Mouse (Mus musculus) heart, embryonic 12.5 days (tissue): ENCODE data around the gene Lrrc29. TPM values are rescaled to one million over a fixed set of nuclear protein-coding genes. Genes with fewer than 3 reads are reported as not detected.

ENCODE experiments used
- ATAC-seq: fragments of 200-750 bp; cut with Nextera tagmentation; 2 replicates; pipeline ENCODE4 v1.8.0; 2017; ENCODE audit warnings: moderate TSS enrichment, moderate library complexity; ENCODE audit not compliant: insufficient number of reproducible peaks, low FRiP score
- H3K27ac ChIP-seq: fragments of 300-500 bp; sonication (generic); 2 replicates; pipeline ENCODE4 v1.5.1; 2016; ENCODE audit warnings: mild to moderate bottlenecking, moderate library complexity; ENCODE audit not compliant: poor library complexity, severe bottlenecking
- H3K27me3 ChIP-seq: fragments of 300-500 bp; sonication (generic); replicated peaks from 2 replicates; pipeline ENCODE4 v1.6.1; 2016; ENCODE audit warnings: mild to moderate bottlenecking, moderate library complexity
- H3K36me3 ChIP-seq: fragments of 300-500 bp; sonication (generic); 2 replicates; pipeline ENCODE4 v1.6.1; 2016; ENCODE audit warnings: mild to moderate bottlenecking, moderate library complexity
- H3K4me1 ChIP-seq: fragments of 300-500 bp; sonication (generic); replicated peaks from 2 replicates; pipeline ENCODE4 v1.6.1; 2016; ENCODE audit warnings: mild to moderate bottlenecking
- H3K4me2 ChIP-seq: fragments of 300-500 bp; sonication (generic); 2 replicates; pipeline ENCODE4 v1.6.1; 2016; ENCODE audit warnings: mild to moderate bottlenecking, moderate library complexity
- H3K4me3 ChIP-seq: fragments of 300-500 bp; sonication (generic); 2 replicates; pipeline ENCODE4 v1.5.1; 2016; ENCODE audit warnings: mild to moderate bottlenecking
- H3K9ac ChIP-seq: fragments of 300-500 bp; sonication (generic); 2 replicates; pipeline ENCODE4 v1.6.1; 2016; ENCODE audit warnings: mild to moderate bottlenecking, moderate library complexity
- H3K9me3 ChIP-seq: fragments of 300-500 bp; sonication (generic); replicated peaks from 2 replicates; pipeline ENCODE4 v1.6.1; 2016; ENCODE audit warnings: mild to moderate bottlenecking, moderate library complexity
- WGBS: fragments of 180-500 bp; shearing (Covaris S2); methylation state at CpG from one replicate; pipeline ENCODE4 v1.1.7; 2016; 5-methylcytosine and 5-hydroxymethylcytosine counted together
- polyA plus RNA-seq: library from polyadenylated mRNA; unstranded; fragments of >200 nt; fragmentation: Nextera tagmentation; extraction: Ambion mirVana; gene quantifications from 2 replicates; pipeline ENCODE4 v1.2.1, GENCODE M21; 2016

The Lrrc29 gene
- polyA plus RNA-seq, 1 experiment from 2014 or later: 1.3 TPM

DNA sequence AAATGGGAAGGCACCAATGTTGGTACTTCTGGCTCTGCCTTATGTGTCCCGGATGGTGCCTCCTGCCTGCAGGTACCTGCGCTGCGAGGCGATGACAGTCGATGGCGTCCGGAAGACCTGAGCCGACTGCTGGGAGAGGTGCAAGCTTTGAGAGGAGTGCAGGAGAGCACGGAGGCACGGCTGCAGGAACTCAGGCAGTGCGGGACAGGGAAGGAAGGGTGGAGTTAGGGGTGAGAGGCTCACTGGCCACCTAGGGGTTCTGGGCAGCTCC is 55.2 kb downstream of the Lrrc29 start:
- Histone ChIP-seq H3K4me1 (peaks cover 38% of the 10 kb centered on the region), H3K4me2 (peak overlapping the region; percentile 87; the same call in 1 of the 2 replicates), H3K27ac (no peak overlapping the region), H3K36me3 (no peaks in the 10 kb centered on the region), H3K9ac (no peak overlapping the region), H3K9me3 (peaks cover 5% of the 10 kb centered on the region; the same call in 1 of the 2 replicates), H3K27me3 (peaks cover 98% of the 10 kb centered on the region), H3K4me3 (0 out of 2 replicates have a peak overlapping the region, but pooled peaks have one; percentile 0)
- no peak for ATAC-seq
- WGBS: 4% methylated on average over 11 of the region's 11 CpGs

DNA sequence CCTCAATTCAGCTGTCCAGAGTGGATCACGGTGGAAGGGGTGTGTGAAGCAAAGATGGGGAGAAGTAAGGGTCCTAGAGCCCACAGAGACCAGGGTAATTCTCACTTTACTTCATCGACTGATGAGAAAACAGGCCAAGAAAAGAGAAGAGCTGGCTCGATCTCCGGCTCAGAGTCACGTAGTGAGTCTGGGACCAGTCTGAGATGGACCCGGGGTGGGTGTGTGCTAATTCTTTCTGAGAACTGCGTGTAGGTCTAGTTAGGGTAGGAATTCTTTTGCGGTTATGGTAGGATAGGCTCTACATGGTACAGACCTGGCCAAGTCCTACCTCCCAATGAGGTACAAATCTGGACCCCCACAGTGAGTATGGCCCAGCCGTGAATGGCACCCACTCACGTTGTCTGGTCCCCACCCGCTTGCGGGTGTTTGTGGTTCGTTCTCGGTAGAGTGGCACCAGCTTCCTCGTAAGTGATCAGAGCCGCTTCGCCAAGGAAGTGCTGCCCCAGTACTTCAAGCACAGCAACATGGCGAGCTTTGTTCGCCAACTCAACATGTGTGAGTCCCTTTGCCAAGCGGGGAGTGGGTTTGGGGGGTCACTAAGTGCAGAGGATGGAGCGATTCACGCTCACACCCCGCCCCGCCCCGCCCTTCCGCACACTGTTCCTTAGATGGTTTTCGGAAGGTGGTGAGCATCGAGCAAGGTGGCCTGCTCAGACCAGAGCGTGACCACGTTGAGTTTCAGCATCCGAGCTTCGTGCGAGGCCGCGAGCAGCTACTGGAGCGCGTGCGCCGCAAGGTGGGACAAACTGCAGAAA is 55.8 kb downstream of the Lrrc29 start:
- Histone ChIP-seq H3K9ac (peak overlapping the region; percentile 70), H3K36me3 (no peaks in the 10 kb centered on the region), H3K27me3 (peaks cover 97% of the 10 kb centered on the region), H3K4me3 (peak overlapping the region; percentile 53), H3K9me3 (peaks cover 5% of the 10 kb centered on the region; the same call in 1 of the 2 replicates), H3K4me1 (peaks cover 33% of the 10 kb centered on the region), H3K27ac (no peak overlapping the region), H3K4me2 (peak overlapping the region; percentile 87)
- 4% methylated on average over 39 of the region's 39 CpGs for WGBS
- ATAC-seq: no peak

DNA sequence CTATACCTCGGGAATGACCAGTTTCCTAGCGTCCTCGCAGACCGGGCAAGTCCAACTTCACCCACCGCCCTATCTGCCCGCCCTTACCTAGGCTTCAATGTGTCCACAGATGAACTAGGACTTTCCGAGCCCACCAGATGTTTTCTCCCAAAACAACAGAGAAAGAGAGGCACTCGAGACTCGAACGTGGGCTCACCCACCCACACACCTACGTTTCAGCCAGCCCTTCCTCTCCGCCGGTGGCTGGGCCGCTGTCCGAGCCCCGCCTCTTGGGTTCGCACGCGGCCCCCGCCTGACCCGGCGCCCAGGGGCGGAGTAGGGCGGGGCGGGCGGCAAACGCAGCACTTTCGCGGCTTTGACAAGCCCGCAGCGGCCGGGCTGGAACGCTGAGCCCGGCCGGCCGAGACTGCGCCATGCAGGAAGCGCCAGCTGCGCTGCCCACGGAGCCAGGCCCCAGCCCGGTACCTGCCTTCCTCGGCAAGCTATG is 56.6 kb downstream of the Lrrc29 start, which contains the start of gene Hsf4:
Gene Hsf4 (plus strand): TSS at position 341 of the 487 bp plus-strand sequence.
- H3K4me1 ChIP-seq: peaks cover 37% of the 10 kb centered on the region
- H3K36me3 ChIP-seq: no peaks in the 10 kb centered on the region
- H3K4me2 ChIP-seq: peak within 1 kb of the TSS; percentile 87
- peaks cover 89% of the 10 kb centered on the region for H3K27me3 ChIP-seq
- WGBS: under 1% methylated on average over 41 of the region's 42 CpGs
- ATAC-seq: no peak
- H3K27ac ChIP-seq: no peak within 1 kb of the TSS
- H3K9ac ChIP-seq: peak within 1 kb of the TSS; percentile 70
- H3K4me3 ChIP-seq: peak within 1 kb of the TSS; percentile 53
- peaks cover 5% of the 10 kb centered on the region; the same call in 1 of the 2 replicates for H3K9me3 ChIP-seq

DNA sequence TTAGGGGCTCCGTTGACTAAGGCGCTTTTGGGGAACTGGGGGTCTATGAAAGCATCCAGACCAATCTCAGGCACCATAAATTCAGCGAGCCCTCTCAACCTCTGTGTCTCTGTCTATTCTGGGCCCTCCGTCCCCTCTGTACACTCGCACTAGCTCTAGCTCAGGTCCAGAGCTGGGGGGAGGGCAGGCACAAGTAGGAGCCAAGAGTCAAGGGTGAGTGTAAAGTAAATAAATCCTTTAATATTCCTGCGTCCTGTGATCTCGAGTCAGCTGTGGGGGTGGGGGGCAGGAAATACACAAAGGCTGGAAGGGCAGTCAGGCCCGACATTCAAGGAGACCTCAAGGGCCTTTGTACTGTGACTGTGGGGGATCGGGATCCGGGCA is 57.0 kb downstream of the Lrrc29 start:
- Histone ChIP-seq H3K4me3 (peak overlapping the region; percentile 53), H3K36me3 (no peaks in the 10 kb centered on the region), H3K4me1 (peaks cover 37% of the 10 kb centered on the region), H3K9ac (peak overlapping the region; percentile 70), H3K4me2 (peak overlapping the region; percentile 87), H3K9me3 (peaks cover 5% of the 10 kb centered on the region; the same call in 1 of the 2 replicates), H3K27me3 (peaks cover 85% of the 10 kb centered on the region), H3K27ac (no peak overlapping the region)
- no peak for ATAC-seq
- WGBS: 3% methylated on average over 10 of the region's 10 CpGs

DNA sequence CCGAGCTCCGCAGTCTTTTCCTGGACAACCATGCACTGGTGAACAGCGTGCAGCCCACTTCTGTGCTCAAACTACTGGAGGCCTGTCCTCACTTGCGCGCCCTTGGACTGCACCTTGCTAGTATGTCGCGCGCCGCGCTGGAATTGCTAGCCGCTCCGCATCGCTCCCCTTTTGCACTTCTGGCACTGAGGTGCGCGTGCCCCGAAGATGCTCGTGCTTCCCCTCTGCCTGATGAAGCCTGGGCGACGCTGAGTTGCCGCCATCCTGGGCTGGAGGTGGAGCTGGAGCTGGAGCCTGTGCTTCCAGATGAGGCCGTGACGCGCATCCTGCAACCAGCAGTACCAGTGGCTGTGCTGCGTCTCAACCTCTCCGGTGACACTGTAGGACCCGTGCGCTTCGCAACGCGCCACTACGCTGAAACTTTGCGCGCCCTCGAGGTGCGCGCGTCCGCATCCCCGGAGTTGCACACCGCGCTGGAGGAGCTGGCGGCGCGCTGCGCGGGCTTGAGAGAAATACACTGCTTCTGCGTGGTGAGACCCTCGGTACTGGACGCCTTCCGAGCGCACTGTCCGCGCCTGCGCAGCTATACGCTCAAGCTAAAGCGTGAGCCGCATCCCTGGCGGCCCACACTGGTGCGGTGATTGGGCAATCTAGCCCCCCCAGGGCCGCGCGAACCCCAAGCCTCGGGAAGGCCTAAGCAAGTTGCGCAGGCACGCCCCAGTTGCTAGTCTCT is 57.6 kb downstream of the Lrrc29 start:
- peak overlapping the region; percentile 70 for H3K9ac ChIP-seq
- under 1% methylated on average over 65 of the region's 65 CpGs for WGBS
- H3K9me3 ChIP-seq: peaks cover 5% of the 10 kb centered on the region; the same call in 1 of the 2 replicates
- peak overlapping the region; percentile 53 for H3K4me3 ChIP-seq
- peak; percentile 45 for ATAC-seq
- H3K36me3 ChIP-seq: no peaks in the 10 kb centered on the region
- H3K27ac ChIP-seq: no peak overlapping the region
- H3K27me3 ChIP-seq: peaks cover 79% of the 10 kb centered on the region
- peaks cover 37% of the 10 kb centered on the region for H3K4me1 ChIP-seq
- peak overlapping the region; percentile 87 for H3K4me2 ChIP-seq

DNA sequence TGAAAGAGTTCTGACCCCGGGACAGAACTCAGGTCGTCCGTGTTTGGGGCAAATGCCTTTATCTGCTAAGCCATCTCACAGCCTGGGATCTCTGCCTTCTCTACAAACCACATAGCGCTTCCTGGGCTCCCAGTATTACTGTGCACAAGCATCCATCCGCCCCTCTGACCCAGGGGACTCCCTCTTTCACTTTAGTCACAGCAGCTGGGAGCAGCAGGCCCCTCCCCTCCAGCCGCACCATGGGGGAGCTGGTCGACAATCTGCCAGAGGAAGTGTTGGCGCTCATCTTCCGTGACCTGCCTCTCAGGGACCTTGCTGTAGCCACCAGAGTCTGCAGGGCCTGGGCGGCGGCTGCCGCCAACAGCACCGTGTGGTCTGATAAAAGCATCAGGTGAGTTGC is 59.3 kb downstream of the Lrrc29 start:
- no peak overlapping the region for H3K4me2 ChIP-seq

DNA sequence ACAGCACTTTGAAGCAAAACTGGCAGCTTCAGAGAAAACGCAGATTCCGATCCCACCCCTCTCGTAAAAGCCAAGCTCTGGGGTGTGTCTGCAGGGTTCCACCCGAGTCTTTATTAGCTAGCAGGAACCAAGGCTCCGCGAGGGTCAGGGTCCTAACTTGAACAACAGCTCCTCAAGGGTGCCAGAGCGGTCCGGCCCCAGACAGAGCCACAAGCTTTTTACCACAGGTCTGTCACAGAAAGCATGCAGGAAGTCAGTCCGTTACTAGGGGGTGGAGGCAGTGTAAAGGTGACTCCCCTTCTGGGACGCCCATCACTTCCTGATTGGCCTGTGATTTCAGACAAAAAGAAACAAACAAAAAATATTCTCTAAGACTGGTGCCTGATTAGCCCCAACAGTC is 61.0 kb downstream of the Lrrc29 start:
- ATAC-seq: no peak
- Histone ChIP-seq H3K4me3 (peak overlapping the region; percentile 87), H3K4me2 (peak overlapping the region; percentile 97), H3K27ac (no peak overlapping the region), H3K27me3 (peaks cover 76% of the 10 kb centered on the region), H3K9ac (peak overlapping the region; percentile 80), H3K4me1 (peaks cover 31% of the 10 kb centered on the region), H3K36me3 (no peaks in the 10 kb centered on the region), H3K9me3 (peaks cover 8% of the 10 kb centered on the region; the same call in 1 of the 2 replicates)
- 12% methylated on average over 10 of the region's 10 CpGs for WGBS

More for the DNA sequence above, 59.3 kb downstream of the Lrrc29 start:
- Histone ChIP-seq H3K9ac (no peak overlapping the region), H3K9me3 (peaks cover 5% of the 10 kb centered on the region; the same call in 1 of the 2 replicates), H3K27ac (no peak overlapping the region), H3K4me1 (peaks cover 37% of the 10 kb centered on the region), H3K36me3 (no peaks in the 10 kb centered on the region), H3K4me3 (no peak overlapping the region), H3K27me3 (peaks cover 76% of the 10 kb centered on the region)
- no peak for ATAC-seq
- WGBS: 20% methylated on average over 13 of the region's 13 CpGs

DNA sequence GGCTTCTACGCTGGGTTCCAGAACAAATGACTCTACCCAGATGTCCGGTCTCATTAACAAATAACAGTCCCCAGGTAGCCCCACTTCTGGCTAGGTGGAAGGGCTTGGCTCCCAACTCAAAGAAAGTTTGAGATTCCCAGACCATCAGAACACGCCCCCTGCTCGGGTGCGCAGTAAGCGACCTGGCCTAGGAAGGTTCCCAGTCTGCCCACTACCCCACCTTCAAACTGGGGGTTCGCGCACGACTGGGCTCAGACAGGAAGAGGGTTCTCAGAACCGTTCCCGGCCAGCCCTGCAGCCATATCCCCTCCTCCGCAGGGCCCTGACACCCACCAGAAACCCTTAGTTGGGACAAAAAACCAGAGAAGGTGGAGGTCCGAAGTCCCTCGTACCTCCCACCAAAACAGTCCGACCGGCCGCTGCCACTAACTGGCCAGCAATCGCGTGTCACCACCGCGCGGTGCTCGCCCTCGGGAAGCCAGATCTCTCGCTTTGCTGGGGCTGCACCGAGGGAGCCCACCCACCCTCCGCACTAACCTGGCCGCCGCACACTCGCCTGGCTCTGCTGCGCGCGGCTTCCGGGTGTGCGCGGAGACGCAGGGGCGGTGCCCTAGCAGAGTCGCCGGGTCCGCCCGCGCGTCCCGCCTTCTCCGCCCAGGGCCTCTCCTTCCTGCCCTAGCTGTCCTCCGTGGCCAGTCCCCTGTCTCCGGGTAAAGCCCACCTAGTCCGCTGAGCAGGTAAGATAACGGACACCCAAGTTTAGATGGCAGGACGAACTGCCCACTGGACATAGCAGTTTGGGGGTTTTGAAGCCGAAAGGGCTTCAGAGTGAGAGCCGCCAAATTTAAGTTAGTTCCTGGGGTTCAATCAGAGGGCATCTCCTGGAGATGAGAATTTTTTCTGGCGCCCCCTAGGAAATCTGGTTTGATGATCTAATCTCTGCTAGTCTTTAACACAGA is 61.8 kb downstream of the Lrrc29 start, which contains the start of the genes Tradd and Fbxl8:
Gene Tradd (minus strand): TSS at position 586 of the 959 bp plus-strand sequence.
Gene Fbxl8 (plus strand): TSS at position 625 of the 959 bp plus-strand sequence.
- Histone ChIP-seq H3K36me3 (no peaks in the 10 kb centered on the region), H3K27me3 (peaks cover 76% of the 10 kb centered on the region), H3K27ac (no peak within 1 kb of the TSS), H3K9me3 (peaks cover 8% of the 10 kb centered on the region; the same call in 1 of the 2 replicates), H3K4me3 (peak within 1 kb of the TSS; percentile 87), H3K9ac (peak within 1 kb of the TSS; percentile 80), H3K4me1 (peaks cover 31% of the 10 kb centered on the region), H3K4me2 (peak within 1 kb of the TSS; percentile 97)
- peak; percentile 67 for ATAC-seq
- 2% methylated on average over 49 of the region's 54 CpGs for WGBS

DNA sequence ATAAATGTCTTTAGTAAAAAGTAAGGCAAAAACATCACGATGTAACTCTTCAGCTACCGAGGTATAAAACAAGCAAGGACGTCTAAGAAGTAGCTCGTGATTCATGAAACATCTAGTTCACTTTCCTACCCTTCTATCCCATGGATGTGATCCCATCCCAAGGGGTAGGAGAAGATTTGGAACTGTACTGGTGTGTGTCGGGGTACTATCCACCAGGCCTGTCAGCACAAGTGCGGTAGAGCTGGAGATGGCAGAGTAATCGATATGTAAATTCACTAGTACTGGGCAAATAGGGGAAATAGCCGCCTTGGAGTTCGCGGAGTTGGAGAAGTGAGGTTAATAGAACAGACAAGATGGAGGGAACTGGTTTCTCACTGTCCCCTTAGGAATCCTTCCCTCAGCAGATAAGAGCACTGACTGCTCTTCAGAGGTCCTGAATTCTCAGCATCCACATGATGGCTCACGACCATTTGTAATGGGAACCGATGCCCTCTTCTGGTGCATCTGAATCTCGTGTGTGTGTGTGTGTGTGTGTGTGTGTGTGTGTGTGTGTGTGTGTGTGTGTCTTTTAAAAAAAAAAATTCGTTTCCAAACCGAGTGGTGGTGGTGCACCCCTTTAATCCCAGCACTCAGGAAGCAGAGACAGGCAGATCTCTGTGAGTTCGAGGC is 62.7 kb downstream of the Lrrc29 start:
- H3K27ac ChIP-seq: no peak overlapping the region
- H3K36me3 ChIP-seq: no peaks in the 10 kb centered on the region
- peak overlapping the region; percentile 97 for H3K4me2 ChIP-seq
- peaks cover 76% of the 10 kb centered on the region for H3K27me3 ChIP-seq
- WGBS: 36% methylated on average over 16 of the region's 16 CpGs
- no peak for ATAC-seq
- peaks cover 8% of the 10 kb centered on the region; the same call in 1 of the 2 replicates for H3K9me3 ChIP-seq
- peak overlapping the region; percentile 87 for H3K4me3 ChIP-seq
- no peak overlapping the region for H3K9ac ChIP-seq
- peaks cover 30% of the 10 kb centered on the region for H3K4me1 ChIP-seq
